Mouse (Mus musculus) small intestine, adult 2 months (tissue): ENCODE data around the gene Ddt.

Source experiments
- CTCF ChIP-seq: fragments of 200-500 bp; IDR thresholded peaks from 2 replicates; pipeline ENCODE4 v1.5.1; 2012; ENCODE audit warnings: low read depth, mild to moderate bottlenecking, control low read depth, inconsistent platforms, low read length, moderate library complexity, mixed read lengths; ENCODE audit not compliant: insufficient replicate concordance, insufficient read length; ENCODE audit errors: extremely low read depth
- POLR2A ChIP-seq: fragments of 200-500 bp; IDR thresholded peaks from 2 replicates; pipeline ENCODE4 v1.6.1; 2012; ENCODE audit warnings: low read depth, mild to moderate bottlenecking, control low read depth, inconsistent platforms, low read length, moderate library complexity

GRCm38 (mm10) chr10:75822443-75822842, 49.2 kb upstream of the Ddt start, which contains the start of gene Gstt4:
- TF ChIP-seq CTCF (no peak), POLR2A (no peak)
